Mouse (Mus musculus) hindbrain, embryonic 14.5 days (tissue): Measurements from ENCODE around the gene Rpp25. TPM values are rescaled to one million over a fixed set of nuclear protein-coding genes. Genes with fewer than 3 reads are reported as not detected.

Source experiments
- ATAC-seq: fragments of 200-750 bp; cut with Nextera tagmentation; 2 replicates; pipeline ENCODE4 v1.8.0; 2017; ENCODE audit warnings: moderate number of reproducible peaks, mild to moderate bottlenecking, moderate TSS enrichment, moderate library complexity; ENCODE audit not compliant: low FRiP score
- DNase-seq: peaks from one replicate; pipeline ENCODE4 v3.0.0-alpha.2; 2015; ENCODE audit warnings: low spot score
- H3K27ac ChIP-seq: fragments of 300-500 bp; sonication (generic); 2 replicates; pipeline ENCODE4 v1.5.1; 2014; ENCODE audit warnings: mild to moderate bottlenecking, moderate library complexity
- H3K27me3 ChIP-seq: fragments of 300-500 bp; sonication (generic); 2 replicates; pipeline ENCODE4 v1.6.1; 2014; ENCODE audit warnings: mild to moderate bottlenecking, low read length, mixed read lengths; ENCODE audit not compliant: control insufficient read depth, insufficient read depth
- H3K36me3 ChIP-seq: fragments of 300-500 bp; sonication (generic); replicated peaks from 2 replicates; pipeline ENCODE4 v1.6.1; 2014; ENCODE audit not compliant: control insufficient read depth, insufficient read depth
- H3K4me1 ChIP-seq: fragments of 300-500 bp; sonication (generic); replicated peaks from 2 replicates; pipeline ENCODE4 v1.6.1; 2014; ENCODE audit warnings: antibody characterized with exemption, low read length, mixed read lengths; ENCODE audit not compliant: control insufficient read depth, insufficient read depth
- H3K4me2 ChIP-seq: fragments of 300-500 bp; sonication (generic); replicated peaks from 2 replicates; pipeline ENCODE4 v1.6.1; 2014; ENCODE audit warnings: mild to moderate bottlenecking, moderate library complexity
- H3K4me3 ChIP-seq: fragments of 300-500 bp; sonication (generic); replicated peaks from 2 replicates; pipeline ENCODE4 v1.5.1; 2014; ENCODE audit warnings: mild to moderate bottlenecking, low read length
- H3K9ac ChIP-seq: fragments of 300-500 bp; sonication (generic); 2 replicates; pipeline ENCODE4 v1.6.1; 2014
- H3K9me3 ChIP-seq: fragments of 300-500 bp; sonication (generic); 2 replicates; pipeline ENCODE4 v1.6.1; 2016; ENCODE audit warnings: low read length; ENCODE audit not compliant: control insufficient read depth
- WGBS: fragments of 180-500 bp; shearing (Covaris S2); extraction: QIAGEN DNeasy Blood & Tissue Kit; methylation state at CpG from one replicate; pipeline ENCODE4 v1.1.7; 2014; 5-methylcytosine and 5-hydroxymethylcytosine counted together
- polyA plus RNA-seq: library from polyadenylated mRNA; unstranded; fragments of >200 nt; fragmentation: Nextera tagmentation; extraction: Ambion mirVana; gene quantifications from 2 replicates; pipeline ENCODE4 v1.2.1, GENCODE M21; 2014

The Rpp25 gene
- 17.0 and 19.7 TPM in 2 replicates for polyA plus RNA-seq

- H3K9ac ChIP-seq, result peak within 1 kb of the TSS; percentile 51
- H3K9me3 ChIP-seq, result no peaks in the 10 kb centered on the region
- H3K4me3 ChIP-seq, result peak within 1 kb of the TSS; percentile 37
- under 1% methylated on average over 46 of the region's 46 CpGs for WGBS
- peaks cover 39% of the 10 kb centered on the region for H3K27me3 ChIP-seq
- peak within 1 kb of the TSS; percentile 88 for H3K27ac ChIP-seq
- ATAC-seq, result peak; percentile 47
- H3K4me1 ChIP-seq, result peaks cover 56% of the 10 kb centered on the region
- no peaks in the 10 kb centered on the region for H3K36me3 ChIP-seq
- DNase-seq, result no peak
- peak within 1 kb of the TSS; percentile 73 for H3K4me2 ChIP-seq
Measured at GRCm38 (mm10) chr9:57503622-57504380, at the start of gene Rpp25. Gene Rpp25, plus strand, starts transcription at chr9:57504026.

GRCm38 (mm10) chr9:57459707-57460106 lies 44.1 kb upstream of the Rpp25 start:
- Histone ChIP-seq H3K4me2 (no peak overlapping the region), H3K9me3 (no peaks in the 10 kb centered on the region), H3K27me3 (no peaks in the 10 kb centered on the region), H3K4me3 (no peak overlapping the region), H3K4me1 (no peaks in the 10 kb centered on the region), H3K27ac (no peak overlapping the region), H3K36me3 (peaks cover 15% of the 10 kb centered on the region; the same call in 1 of the 2 replicates), H3K9ac (no peak overlapping the region)
- ATAC-seq (no peak), DNase-seq (no peak)
- 100% methylated on average over 2 of the region's 2 CpGs for WGBS

- Histone ChIP-seq H3K27me3 (no peaks in the 10 kb centered on the region), H3K4me1 (peaks cover 20% of the 10 kb centered on the region), H3K4me2 (no peak overlapping the region), H3K9ac (no peak overlapping the region), H3K36me3 (peaks cover 15% of the 10 kb centered on the region; the same call in 1 of the 2 replicates), H3K9me3 (no peaks in the 10 kb centered on the region), H3K4me3 (no peak overlapping the region), H3K27ac (no peak overlapping the region)
- WGBS, result 92% methylated on average over 6 of the region's 6 CpGs
- no peak for DNase-seq
- ATAC-seq, result no peak
Measured at GRCm38 (mm10) chr9:57462866-57463265, 41.0 kb upstream of the Rpp25 start.

GRCm38 (mm10) chr9:57466101-57466500 lies 37.7 kb upstream of the Rpp25 start:
- 91% methylated on average over 3 of the region's 3 CpGs for WGBS
- peaks cover 15% of the 10 kb centered on the region; the same call in 1 of the 2 replicates for H3K36me3 ChIP-seq
- H3K9ac ChIP-seq, result peak overlapping the region; percentile 91; the same call in 1 of the 2 replicates
- DNase-seq (no peak), ATAC-seq (no peak)
- H3K27me3 ChIP-seq, result no peaks in the 10 kb centered on the region
- peak overlapping the region; percentile 69; the same call in 1 of the 2 replicates for H3K4me3 ChIP-seq
- no peaks in the 10 kb centered on the region for H3K9me3 ChIP-seq
- H3K4me2 ChIP-seq, result peak overlapping the region; percentile 77
- H3K4me1 ChIP-seq, result peaks cover 25% of the 10 kb centered on the region
- no peak overlapping the region for H3K27ac ChIP-seq

DNA sequence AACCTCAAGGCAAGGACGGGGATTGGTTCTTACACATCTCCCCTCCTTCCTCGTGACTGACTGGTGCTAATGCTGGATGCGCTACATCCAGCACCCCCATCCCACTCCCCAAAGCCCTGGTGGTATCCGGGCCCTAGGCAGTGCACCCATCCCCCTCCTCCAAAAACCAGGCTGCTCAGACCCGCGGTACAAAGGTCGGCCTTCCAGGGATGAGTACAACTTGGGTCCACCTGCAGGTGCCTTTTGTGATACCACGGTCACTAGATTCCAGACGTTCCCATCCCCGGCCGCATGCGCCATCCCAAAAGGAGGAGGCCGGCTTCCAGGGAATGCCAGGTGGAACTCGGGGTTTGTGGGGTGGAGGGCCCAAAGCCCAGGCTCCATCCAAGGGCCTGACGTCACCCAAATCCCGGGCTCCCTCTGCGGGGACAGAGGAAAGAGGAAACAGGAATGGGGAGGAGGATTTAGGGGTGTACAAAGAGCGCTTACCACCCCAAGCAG lies 36.5 kb upstream of the Rpp25 start:
- peak overlapping the region; percentile 91 for H3K9ac ChIP-seq
- H3K4me2 ChIP-seq, result peak overlapping the region; percentile 77
- H3K4me1 ChIP-seq, result peaks cover 25% of the 10 kb centered on the region
- peak; percentile 67 for ATAC-seq
- DNase-seq, result peak; percentile 51
- H3K27ac ChIP-seq, result peak overlapping the region; percentile 87
- H3K9me3 ChIP-seq, result no peaks in the 10 kb centered on the region
- H3K36me3 ChIP-seq, result peaks cover 6% of the 10 kb centered on the region; the same call in 1 of the 2 replicates
- whole genome bisulfite sequencing, result 2% methylated on average over 18 of the region's 18 CpGs
- no peaks in the 10 kb centered on the region for H3K27me3 ChIP-seq
- peak overlapping the region; percentile 69 for H3K4me3 ChIP-seq

DNA sequence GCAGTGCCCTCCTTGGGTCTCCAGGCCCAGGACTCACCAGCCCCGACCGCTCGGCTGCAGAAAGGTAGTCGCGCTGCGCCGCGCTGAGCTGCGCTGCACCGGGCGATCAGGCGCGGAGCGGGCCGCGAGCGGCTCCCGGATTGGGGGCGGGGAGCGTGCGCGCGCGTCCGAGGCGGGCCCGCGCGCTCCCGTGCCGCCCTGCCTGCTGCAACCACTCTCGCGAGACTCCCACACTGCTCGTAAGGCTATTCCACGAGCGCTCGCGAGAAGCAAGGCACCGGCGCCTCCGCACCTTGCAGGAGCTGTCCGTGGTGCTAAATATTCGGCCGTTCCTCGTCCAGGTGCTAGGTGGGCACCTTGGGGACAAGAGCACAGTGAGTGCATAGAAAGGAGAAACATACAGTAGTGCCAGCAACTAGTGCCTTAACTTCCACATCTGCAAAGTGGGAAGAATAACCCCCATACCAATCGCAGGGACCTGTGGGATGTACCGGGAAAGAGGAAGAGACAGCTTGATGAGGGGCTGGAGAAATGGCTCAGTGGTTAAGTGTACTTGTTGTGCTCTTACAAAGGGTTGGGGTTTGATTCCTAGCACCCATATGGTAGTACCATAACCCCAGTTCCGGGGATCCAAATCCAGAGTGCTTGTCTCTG lies 35.8 kb upstream of the Rpp25 start, which contains the start of gene Scamp5:
TSS of gene Scamp5 (minus strand) at position 165 of the 654 bp plus-strand sequence.
- H3K27ac ChIP-seq, result peak within 1 kb of the TSS; percentile 87
- peak within 1 kb of the TSS; percentile 77 for H3K4me2 ChIP-seq
- WGBS, result 2% methylated on average over 48 of the region's 48 CpGs
- peaks cover 25% of the 10 kb centered on the region for H3K4me1 ChIP-seq
- no peaks in the 10 kb centered on the region; the same call in 1 of the 2 replicates for H3K36me3 ChIP-seq
- H3K9me3 ChIP-seq, result no peaks in the 10 kb centered on the region
- no peaks in the 10 kb centered on the region for H3K27me3 ChIP-seq
- peak; percentile 93 for DNase-seq
- H3K4me3 ChIP-seq, result peak within 1 kb of the TSS; percentile 69
- peak within 1 kb of the TSS; percentile 91 for H3K9ac ChIP-seq
- ATAC-seq, result peak; percentile 95

DNA sequence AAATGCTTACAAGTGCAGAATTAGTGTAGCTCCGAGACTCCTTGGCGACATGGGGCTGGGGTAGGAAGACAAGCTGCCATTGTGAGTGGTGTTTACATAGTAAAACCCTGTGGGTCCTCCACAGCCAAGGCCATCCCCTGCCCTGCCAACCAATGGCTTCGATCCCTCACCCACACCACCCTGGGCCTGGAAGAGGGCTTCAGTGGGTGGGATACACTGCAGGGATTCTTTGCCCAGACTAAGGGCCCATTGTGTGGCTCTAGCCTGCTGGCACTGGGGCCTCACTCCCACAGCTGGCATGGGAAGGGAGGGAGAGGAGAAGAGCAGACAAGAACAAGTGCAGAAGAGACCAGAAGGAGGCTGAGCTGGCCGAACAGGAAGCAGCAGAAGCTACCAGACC lies 34.9 kb upstream of the Rpp25 start:
- WGBS, result 72% methylated on average over 4 of the region's 4 CpGs
- no peak overlapping the region for H3K4me3 ChIP-seq
- no peaks in the 10 kb centered on the region for H3K9me3 ChIP-seq
- H3K4me1 ChIP-seq, result peaks cover 25% of the 10 kb centered on the region
- DNase-seq, result no peak
- H3K4me2 ChIP-seq, result no peak overlapping the region
- H3K9ac ChIP-seq, result 0 out of 2 replicates have a peak overlapping the region, but pooled peaks have one; percentile 91
- H3K27ac ChIP-seq, result no peak overlapping the region
- H3K27me3 ChIP-seq, result no peaks in the 10 kb centered on the region
- no peak for ATAC-seq
- H3K36me3 ChIP-seq, result no peaks in the 10 kb centered on the region

DNA sequence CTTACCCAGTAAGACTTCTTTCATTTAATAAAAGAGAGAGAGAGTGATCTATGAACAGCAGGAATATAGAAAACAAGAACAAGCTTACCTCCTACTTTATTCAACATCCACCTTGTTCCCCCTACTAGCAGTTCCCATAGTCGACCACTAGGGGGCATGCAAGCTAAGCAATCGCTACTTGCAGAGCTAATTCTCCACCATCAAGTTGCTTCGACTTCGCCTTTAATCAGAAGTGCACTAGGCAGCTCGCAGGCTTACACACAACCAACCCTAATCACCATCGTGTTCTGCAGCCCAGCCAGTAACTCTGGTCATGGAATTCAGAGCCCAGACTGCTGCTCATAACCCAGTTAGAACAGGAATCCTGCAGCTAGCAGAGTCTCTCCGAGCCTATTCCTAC lies 18.1 kb upstream of the Rpp25 start:
- H3K36me3 ChIP-seq, result no peaks in the 10 kb centered on the region
- H3K4me1 ChIP-seq, result no peaks in the 10 kb centered on the region
- no peaks in the 10 kb centered on the region for H3K27me3 ChIP-seq
- no peak overlapping the region for H3K27ac ChIP-seq
- ATAC-seq (no peak), DNase-seq (peak; percentile 95)
- 12% methylated on average over 7 of the region's 7 CpGs for WGBS
- no peaks in the 10 kb centered on the region for H3K9me3 ChIP-seq
- no peak overlapping the region for H3K4me3 ChIP-seq
- H3K4me2 ChIP-seq, result no peak overlapping the region
- H3K9ac ChIP-seq, result no peak overlapping the region

DNA sequence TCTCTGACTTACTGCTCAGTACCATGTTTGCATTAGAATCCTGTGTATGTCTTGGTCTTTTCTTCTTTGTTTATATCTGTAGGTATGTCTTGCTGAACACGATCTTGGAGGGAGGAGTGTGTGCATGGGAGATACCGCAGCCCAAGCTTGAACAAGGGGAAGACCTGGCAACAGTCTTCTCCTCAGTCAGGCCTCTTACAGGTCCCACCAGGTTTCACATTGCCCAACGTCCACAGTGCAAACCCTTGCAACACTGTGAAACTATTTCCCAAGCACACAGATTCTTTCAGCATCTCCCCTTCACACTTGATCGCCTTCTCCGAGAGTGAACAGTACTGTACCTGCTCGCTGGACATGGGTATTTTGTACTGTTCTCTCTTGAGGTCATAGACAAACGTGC lies 16.0 kb upstream of the Rpp25 start:
- ATAC-seq, result no peak
- no peak overlapping the region for H3K27ac ChIP-seq
- H3K27me3 ChIP-seq, result no peaks in the 10 kb centered on the region
- H3K4me2 ChIP-seq, result no peak overlapping the region
- H3K9ac ChIP-seq, result no peak overlapping the region
- DNase-seq, result no peak
- H3K9me3 ChIP-seq, result no peaks in the 10 kb centered on the region
- WGBS, result 78% methylated on average over 7 of the region's 7 CpGs
- no peaks in the 10 kb centered on the region for H3K36me3 ChIP-seq
- no peak overlapping the region for H3K4me3 ChIP-seq
- no peaks in the 10 kb centered on the region for H3K4me1 ChIP-seq
